Mouse (Mus musculus) G1E (cell line): ENCODE results near the gene Klhdc9. TPM values are rescaled to one million over a fixed set of nuclear protein-coding genes. Genes with fewer than 3 reads are reported as not detected.

Source experiments
- ATAC-seq: 2 replicates; pipeline ENCODE4 v1.8.0; 2016; ENCODE audit warnings: mild to moderate bottlenecking; ENCODE audit not compliant: insufficient number of reproducible peaks, poor library complexity, low FRiP score, severe bottlenecking; ENCODE audit errors: extremely low read depth
- DNase-seq: peaks from one replicate; pipeline ENCODE4 v3.0.0; 2012; ENCODE audit warnings: low spot score
- H3K27me3 ChIP-seq: 2 replicates; pipeline ENCODE4 v1.6.1; 2012; ENCODE audit warnings: mild to moderate bottlenecking, low read length, inconsistent platforms; ENCODE audit not compliant: insufficient read depth
- H3K36me3 ChIP-seq: replicated peaks from 2 replicates; pipeline ENCODE3; 2012; ENCODE audit warnings: mild to moderate bottlenecking, inconsistent platforms
- H3K4me1 ChIP-seq: 2 replicates; pipeline ENCODE4 v1.6.1; 2012; ENCODE audit warnings: low read depth, low read length, inconsistent platforms, mixed read lengths; ENCODE audit not compliant: insufficient read depth
- H3K4me3 ChIP-seq: 2 replicates; pipeline ENCODE4 v1.5.1; 2012; ENCODE audit warnings: low read depth, mild to moderate bottlenecking, inconsistent platforms, low read length, moderate library complexity, mixed read lengths
- H3K9me3 ChIP-seq: replicated peaks from 2 replicates; pipeline ENCODE4 v1.6.1; 2012; ENCODE audit warnings: inconsistent platforms
- CTCF ChIP-seq: IDR thresholded peaks from 2 replicates; pipeline ENCODE4 v1.5.1; 2012; ENCODE audit warnings: low read depth, low read length, inconsistent platforms, mixed read lengths
- GATA1 ChIP-seq: IDR thresholded peaks from 2 replicates; pipeline ENCODE4 v1.6.1; 2012; ENCODE audit warnings: borderline replicate concordance, low read length, inconsistent platforms, mixed read lengths
- GATA2 ChIP-seq: IDR thresholded peaks from 2 replicates; pipeline ENCODE4 v1.6.1; 2012; ENCODE audit warnings: low read depth, low read length, inconsistent platforms, borderline replicate concordance
- POLR2AphosphoS5 ChIP-seq: IDR thresholded peaks from 2 replicates; pipeline ENCODE4 v1.6.1; 2012; ENCODE audit warnings: low read depth, low read length, inconsistent platforms; ENCODE audit not compliant: insufficient replicate concordance
- TAL1 ChIP-seq: conservative IDR thresholded peaks from 2 replicates; pipeline ENCODE4 v1.6.1; 2012; ENCODE audit warnings: low read depth, low read length, inconsistent platforms, mixed read lengths
- polyA plus RNA-seq: library from polyadenylated mRNA; stranded (reverse); fragments of >175 nt; gene quantifications from 2 replicates; pipeline ENCODE4 v1.2.3, GENCODE M21; 2012
- total RNA-seq, 2 experiments: library from RNA; stranded (forward) in 1 of 2; stranded (reverse) in 1 of 2; fragments of 200-1000 nt in 1 of 2; fragments of >200 nt in 1 of 2; fragmentation: Nextera tagmentation in 1 of 2; gene quantifications; 2 replicates each; pipeline ENCODE4 v1.2.3; 2014 to 2017

Klhdc9 gene
- total and polyA plus RNA-seq, 3 experiments = 0.33 to 2.6 (median 1.4) TPM

GRCm38 (mm10) chr1:171388376-171389102 lies 27.9 kb upstream of the Klhdc9 start, which contains the start of gene Arhgap30:
Gene Arhgap30 (plus strand): TSS chr1:171388954.
- no peaks in the 10 kb centered on the region for H3K9me3 ChIP-seq
- DNase-seq = no peak
- ATAC-seq = peak; percentile 55; the same call in 1 of the 2 replicates
- peaks cover 18% of the 10 kb centered on the region for H3K27me3 ChIP-seq
- H3K36me3 ChIP-seq = no peaks in the 10 kb centered on the region
- peaks cover 31% of the 10 kb centered on the region for H3K4me1 ChIP-seq
- TF ChIP-seq CTCF (no peak), GATA1 (no peak), GATA2 (no peak), TAL1 (no peak), POLR2AphosphoS5 (no peak)
- peak within 1 kb of the TSS; percentile 24; the same call in 1 of the 2 replicates for H3K4me3 ChIP-seq

- no peak for TF ChIP-seq GATA2
- ATAC-seq (no peak), DNase-seq (no peak)
- Histone ChIP-seq H3K27me3 (peaks cover 24% of the 10 kb centered on the region), H3K4me1 (peaks cover 36% of the 10 kb centered on the region), H3K9me3 (no peaks in the 10 kb centered on the region), H3K4me3 (no peak overlapping the region), H3K36me3 (no peaks in the 10 kb centered on the region)
Measured at GRCm38 (mm10) chr1:171387099-171387498, 26.5 kb upstream of the Klhdc9 start.

- peaks cover 32% of the 10 kb centered on the region for H3K4me1 ChIP-seq
- TF ChIP-seq POLR2AphosphoS5 (no peak), TAL1 (no peak), GATA1 (no peak), GATA2 (no peak), CTCF (no peak)
Measured at GRCm38 (mm10) chr1:171385171-171385570, 24.6 kb upstream of the Klhdc9 start.

GRCm38 (mm10) chr1:171384361-171384760 lies 23.8 kb upstream of the Klhdc9 start:
- Histone ChIP-seq H3K4me3 (peak overlapping the region; percentile 17; the same call in 1 of the 2 replicates), H3K36me3 (no peaks in the 10 kb centered on the region), H3K9me3 (no peaks in the 10 kb centered on the region), H3K4me1 (peaks cover 30% of the 10 kb centered on the region), H3K27me3 (peaks cover 35% of the 10 kb centered on the region)
- ATAC-seq = no peak
- DNase-seq = no peak
- TF ChIP-seq TAL1 = no peak
- TF ChIP-seq GATA1 = no peak
- TF ChIP-seq CTCF = no peak
- no peak for TF ChIP-seq GATA2

More at GRCm38 (mm10) chr1:171385171-171385570, 24.6 kb upstream of the Klhdc9 start:
- no peak overlapping the region for H3K4me3 ChIP-seq
- H3K36me3 ChIP-seq = no peaks in the 10 kb centered on the region
- DNase-seq (no peak), ATAC-seq (no peak)
- H3K9me3 ChIP-seq = no peaks in the 10 kb centered on the region
- H3K27me3 ChIP-seq = peaks cover 29% of the 10 kb centered on the region

GRCm38 (mm10) chr1:171382096-171382620 lies 21.6 kb upstream of the Klhdc9 start:
- Histone ChIP-seq H3K9me3 (no peaks in the 10 kb centered on the region), H3K27me3 (peaks cover 41% of the 10 kb centered on the region), H3K4me3 (no peak overlapping the region), H3K4me1 (peaks cover 19% of the 10 kb centered on the region), H3K36me3 (no peaks in the 10 kb centered on the region)
- no peak for TF ChIP-seq GATA2
- no peak for TF ChIP-seq CTCF
- no peak for TF ChIP-seq POLR2AphosphoS5
- TF ChIP-seq TAL1 = no peak
- TF ChIP-seq GATA1 = no peak
- ATAC-seq (no peak), DNase-seq (no peak)

GRCm38 (mm10) chr1:171379935-171380599 lies 19.5 kb upstream of the Klhdc9 start:
- Histone ChIP-seq H3K27me3 (peaks cover 42% of the 10 kb centered on the region), H3K4me3 (no peak overlapping the region; the same call in 1 of the 2 replicates), H3K9me3 (no peaks in the 10 kb centered on the region), H3K36me3 (no peaks in the 10 kb centered on the region), H3K4me1 (peaks cover 19% of the 10 kb centered on the region)
- DNase-seq = no peak
- ATAC-seq = peak; percentile 63
- TF ChIP-seq POLR2AphosphoS5 (no peak), GATA1 (no peak), GATA2 (no peak), TAL1 (no peak), CTCF (no peak)
